Mouse (Mus musculus) megakaryocyte, embryonic 14.5 days (primary cell): ENCODE results near the gene Zfp777.

Experiments
- FLI1 ChIP-seq: IDR thresholded peaks from 2 replicates; pipeline ENCODE4 v1.6.1; 2012; ENCODE audit warnings: low read length, inconsistent platforms, mixed read lengths
- GATA1 ChIP-seq: IDR thresholded peaks from 3 replicates; pipeline ENCODE4 v1.6.1; 2012; ENCODE audit warnings: mixed read lengths, low read length, inconsistent platforms, borderline replicate concordance

GRCm38 (mm10) chr6:48020006-48020405 is 28.7 kb downstream of the Zfp777 start:
- no peak for TF ChIP-seq GATA1
- no peak for TF ChIP-seq FLI1
